Mouse (Mus musculus) liver, embryonic 13.5 days (tissue): ENCODE results near the gene Anapc2. TPM values are rescaled to one million over a fixed set of nuclear protein-coding genes. Genes with fewer than 3 reads are reported as not detected.

Experiments used
- ATAC-seq: fragments of 200-750 bp; cut with Nextera tagmentation; 2 replicates; pipeline ENCODE4 v1.8.0; 2017; ENCODE audit warnings: low read depth, mild to moderate bottlenecking, moderate number of reproducible peaks, moderate library complexity
- DNase-seq: peaks from one replicate; pipeline ENCODE4 v3.0.0; 2022
- H3K27ac ChIP-seq: fragments of 300-500 bp; sonication (generic); 2 replicates; pipeline ENCODE4 v1.5.1; 2015; ENCODE audit warnings: moderate library complexity, mild to moderate bottlenecking, inconsistent platforms
- H3K27me3 ChIP-seq: fragments of 300-500 bp; sonication (generic); 2 replicates; pipeline ENCODE4 v1.6.1; 2015; ENCODE audit warnings: mild to moderate bottlenecking, inconsistent platforms
- H3K36me3 ChIP-seq: fragments of 300-500 bp; sonication (generic); 2 replicates; pipeline ENCODE4 v1.6.1; 2015; ENCODE audit warnings: mild to moderate bottlenecking, inconsistent platforms
- H3K4me1 ChIP-seq: fragments of 300-500 bp; sonication (generic); replicated peaks from 2 replicates; pipeline ENCODE4 v1.6.1; 2015; ENCODE audit warnings: inconsistent platforms
- H3K4me2 ChIP-seq: fragments of 300-500 bp; sonication (generic); 2 replicates; pipeline ENCODE4 v1.6.1; 2015; ENCODE audit warnings: inconsistent platforms, mild to moderate bottlenecking, moderate library complexity
- H3K4me3 ChIP-seq: fragments of 300-500 bp; sonication (generic); replicated peaks from 2 replicates; pipeline ENCODE4 v1.5.1; 2015; ENCODE audit warnings: mild to moderate bottlenecking, inconsistent platforms
- H3K9ac ChIP-seq: fragments of 300-500 bp; sonication (generic); 2 replicates; pipeline ENCODE4 v1.6.1; 2015; ENCODE audit warnings: mild to moderate bottlenecking, inconsistent platforms
- H3K9me3 ChIP-seq: fragments of 300-500 bp; sonication (generic); replicated peaks from 2 replicates; pipeline ENCODE4 v1.6.1; 2016; ENCODE audit warnings: inconsistent platforms
- WGBS: fragments of 180-500 bp; shearing (Covaris S2); methylation state at CpG from one replicate; pipeline ENCODE4 v1.1.7; 2015; ENCODE audit not compliant: insufficient replicate concordance; 5-methylcytosine and 5-hydroxymethylcytosine counted together
- polyA plus RNA-seq: library from polyadenylated mRNA; unstranded; fragments of >200 nt; fragmentation: Nextera tagmentation; extraction: Ambion mirVana; gene quantifications from 2 replicates; pipeline ENCODE4 v1.2.1, GENCODE M21; 2015

Anapc2 gene
- 50.5 and 51.0 TPM in 2 replicates for polyA plus RNA-seq

- peaks cover 52% of the 10 kb centered on the region for H3K4me1 ChIP-seq
- peak within 1 kb of the TSS; percentile 93 for H3K4me2 ChIP-seq
- peak; percentile 94 for ATAC-seq
- H3K36me3 ChIP-seq: peaks cover 69% of the 10 kb centered on the region
- under 1% methylated on average over 55 of the region's 55 CpGs for WGBS
- peak; percentile 97 for DNase-seq
- H3K27ac ChIP-seq: peak within 1 kb of the TSS; percentile 86
- no peaks in the 10 kb centered on the region for H3K9me3 ChIP-seq
- peak within 1 kb of the TSS; percentile 90 for H3K9ac ChIP-seq
- H3K4me3 ChIP-seq: peak within 1 kb of the TSS; percentile 94
- no peaks in the 10 kb centered on the region for H3K27me3 ChIP-seq
Observed at GRCm38 (mm10) chr2:25271827-25272511, at the start of gene Anapc2, which contains the start of gene Ssna1. Anapc2 (plus strand) TSS chr2:25272478. Ssna1 (minus strand) TSS chr2:25272438.

GRCm38 (mm10) chr2:25223681-25224491 is 48.4 kb upstream of the Anapc2 start:
- H3K27ac ChIP-seq: peak overlapping the region; percentile 100
- peak overlapping the region; percentile 99 for H3K9ac ChIP-seq
- WGBS: 1% methylated on average over 45 of the region's 53 CpGs
- H3K9me3 ChIP-seq: no peaks in the 10 kb centered on the region
- H3K27me3 ChIP-seq: no peaks in the 10 kb centered on the region
- ATAC-seq: peak; percentile 76
- H3K4me1 ChIP-seq: peaks cover 46% of the 10 kb centered on the region
- H3K36me3 ChIP-seq: peaks cover 27% of the 10 kb centered on the region
- peak overlapping the region; percentile 95 for H3K4me2 ChIP-seq
- peak overlapping the region; percentile 92 for H3K4me3 ChIP-seq
- DNase-seq: peak; percentile 92

- Histone ChIP-seq H3K4me3 (peak within 1 kb of the TSS; percentile 92), H3K27me3 (no peaks in the 10 kb centered on the region), H3K9me3 (no peaks in the 10 kb centered on the region), H3K4me1 (peaks cover 47% of the 10 kb centered on the region), H3K36me3 (peaks cover 27% of the 10 kb centered on the region), H3K4me2 (peak within 1 kb of the TSS; percentile 95), H3K9ac (peak within 1 kb of the TSS; percentile 99), H3K27ac (peak within 1 kb of the TSS; percentile 100)
- ATAC-seq: no peak
- WGBS: under 1% methylated on average over 17 of the region's 17 CpGs
- DNase-seq: no peak
Observed at GRCm38 (mm10) chr2:25224492-25224765, 47.8 kb upstream of the Anapc2 start, which contains the start of gene Tubb4b. Tubb4b (minus strand) TSS chr2:25224702.

- Histone ChIP-seq H3K27ac (peak overlapping the region; percentile 100), H3K36me3 (peaks cover 27% of the 10 kb centered on the region), H3K27me3 (no peaks in the 10 kb centered on the region), H3K9ac (peak overlapping the region; percentile 86), H3K4me2 (peak overlapping the region; percentile 72), H3K4me3 (peak overlapping the region; percentile 92), H3K9me3 (no peaks in the 10 kb centered on the region), H3K4me1 (peaks cover 47% of the 10 kb centered on the region)
- ATAC-seq: peak; percentile 88
- WGBS: 2% methylated on average over 40 of the region's 41 CpGs
- DNase-seq: peak; percentile 99
Observed at GRCm38 (mm10) chr2:25224766-25225752, 47.2 kb upstream of the Anapc2 start.

GRCm38 (mm10) chr2:25225811-25226379 is 46.4 kb upstream of the Anapc2 start:
- H3K4me2 ChIP-seq: peak overlapping the region; percentile 72
- no peaks in the 10 kb centered on the region for H3K9me3 ChIP-seq
- DNase-seq: no peak
- H3K9ac ChIP-seq: peak overlapping the region; percentile 86
- H3K36me3 ChIP-seq: peaks cover 27% of the 10 kb centered on the region
- no peaks in the 10 kb centered on the region for H3K27me3 ChIP-seq
- ATAC-seq: no peak
- H3K4me3 ChIP-seq: peak overlapping the region; percentile 73
- 78% methylated on average over 8 of the region's 8 CpGs for WGBS
- peaks cover 47% of the 10 kb centered on the region for H3K4me1 ChIP-seq
- H3K27ac ChIP-seq: peak overlapping the region; percentile 98

- no peak for ATAC-seq
- H3K27ac ChIP-seq: peak overlapping the region; percentile 98
Observed at GRCm38 (mm10) chr2:25226864-25227263, 45.4 kb upstream of the Anapc2 start.

GRCm38 (mm10) chr2:25227406-25227805 is 44.9 kb upstream of the Anapc2 start:
- DNase-seq (no peak), ATAC-seq (no peak)
- no peaks in the 10 kb centered on the region for H3K9me3 ChIP-seq
- H3K4me2 ChIP-seq: no peak overlapping the region
- peaks cover 15% of the 10 kb centered on the region for H3K36me3 ChIP-seq
- no peak overlapping the region for H3K4me3 ChIP-seq
- H3K4me1 ChIP-seq: peaks cover 35% of the 10 kb centered on the region
- peak overlapping the region; percentile 22; the same call in 1 of the 2 replicates for H3K9ac ChIP-seq
- no peaks in the 10 kb centered on the region for H3K27me3 ChIP-seq
- WGBS: 83% methylated on average over 4 of the region's 4 CpGs
- H3K27ac ChIP-seq: no peak overlapping the region

More at GRCm38 (mm10) chr2:25226864-25227263, 45.4 kb upstream of the Anapc2 start:
- Histone ChIP-seq H3K36me3 (peaks cover 21% of the 10 kb centered on the region), H3K4me3 (no peak overlapping the region), H3K4me2 (0 out of 2 replicates have a peak overlapping the region, but pooled peaks have one; percentile 0), H3K4me1 (peaks cover 40% of the 10 kb centered on the region), H3K9ac (peak overlapping the region; percentile 5; the same call in 1 of the 2 replicates), H3K27me3 (no peaks in the 10 kb centered on the region), H3K9me3 (no peaks in the 10 kb centered on the region)
- 81% methylated on average over 5 of the region's 5 CpGs for WGBS
- no peak for DNase-seq

GRCm38 (mm10) chr2:25228431-25228889 is 43.8 kb upstream of the Anapc2 start:
- ATAC-seq (peak; percentile 10), DNase-seq (peak; percentile 79)
- peaks cover 5% of the 10 kb centered on the region for H3K36me3 ChIP-seq
- H3K4me2 ChIP-seq: peak overlapping the region; percentile 57
- H3K27me3 ChIP-seq: no peaks in the 10 kb centered on the region
- WGBS: 0% methylated on average over 7 of the region's 7 CpGs
- H3K4me3 ChIP-seq: peak overlapping the region; percentile 44
- H3K9ac ChIP-seq: peak overlapping the region; percentile 59
- no peaks in the 10 kb centered on the region for H3K9me3 ChIP-seq
- peak overlapping the region; percentile 80 for H3K27ac ChIP-seq
- H3K4me1 ChIP-seq: peaks cover 36% of the 10 kb centered on the region

- Histone ChIP-seq H3K4me1 (peaks cover 41% of the 10 kb centered on the region), H3K4me2 (peak overlapping the region; percentile 57), H3K27me3 (no peaks in the 10 kb centered on the region), H3K9ac (peak overlapping the region; percentile 59; the same call in 1 of the 2 replicates), H3K4me3 (peak overlapping the region; percentile 44), H3K36me3 (no peaks in the 10 kb centered on the region), H3K27ac (peak overlapping the region; percentile 80), H3K9me3 (no peaks in the 10 kb centered on the region)
- DNase-seq: no peak
- ATAC-seq: no peak
- 65% methylated on average over 6 of the region's 6 CpGs for WGBS
Observed at GRCm38 (mm10) chr2:25228995-25229530, 43.2 kb upstream of the Anapc2 start.

- no peaks in the 10 kb centered on the region for H3K9me3 ChIP-seq
- peaks cover 46% of the 10 kb centered on the region for H3K4me1 ChIP-seq
- 67% methylated on average over 5 of the region's 5 CpGs for WGBS
- H3K4me3 ChIP-seq: no peak overlapping the region
- no peaks in the 10 kb centered on the region for H3K36me3 ChIP-seq
- H3K4me2 ChIP-seq: no peak overlapping the region
- no peak for ATAC-seq
- no peak overlapping the region for H3K9ac ChIP-seq
- no peak for DNase-seq
- H3K27ac ChIP-seq: no peak overlapping the region
- no peaks in the 10 kb centered on the region for H3K27me3 ChIP-seq
Observed at GRCm38 (mm10) chr2:25229582-25229981, 42.7 kb upstream of the Anapc2 start.
